Mouse (Mus musculus) midbrain, embryonic 16.5 days (tissue): ENCODE results near the gene Xrcc6. TPM values are rescaled to one million over a fixed set of nuclear protein-coding genes. Genes with fewer than 3 reads are reported as not detected.
A peak's percentile ranks its signal among the peaks of the same experiment; 100 is the strongest.
"Not testable (repeated sequence)": the region's sequence is repeated elsewhere in the genome, so short reads cannot be mapped to it uniquely, and the experiment has no call there.

Source experiments
- ATAC-seq: fragments of 200-750 bp; cut with Nextera tagmentation; 2 replicates; pipeline ENCODE4 v1.8.0; 2017; ENCODE audit warnings: moderate TSS enrichment
- H3K27ac ChIP-seq: fragments of 300-500 bp; sonication (generic); 2 replicates; pipeline ENCODE4 v1.5.1; 2014; ENCODE audit warnings: mild to moderate bottlenecking, low read length, mixed read lengths
- H3K27me3 ChIP-seq: fragments of 300-500 bp; sonication (generic); 2 replicates; pipeline ENCODE4 v1.6.1; 2014; ENCODE audit warnings: low read depth, low read length, mixed read lengths; ENCODE audit not compliant: control insufficient read depth, insufficient read depth
- H3K36me3 ChIP-seq: fragments of 300-500 bp; sonication (generic); 2 replicates; pipeline ENCODE4 v1.6.1; 2014; ENCODE audit warnings: mild to moderate bottlenecking, low read length, moderate library complexity, mixed read lengths; ENCODE audit not compliant: control insufficient read depth, insufficient read depth
- H3K4me1 ChIP-seq: fragments of 300-500 bp; sonication (generic); 2 replicates; pipeline ENCODE4 v1.6.1; 2014; ENCODE audit warnings: mild to moderate bottlenecking, low read length, mixed read lengths; ENCODE audit not compliant: control insufficient read depth, insufficient read depth
- H3K4me2 ChIP-seq: fragments of 300-500 bp; sonication (generic); 2 replicates; pipeline ENCODE4 v1.6.1; 2014; ENCODE audit warnings: mild to moderate bottlenecking, low read length, mixed read lengths
- H3K4me3 ChIP-seq: fragments of 300-500 bp; sonication (generic); 2 replicates; pipeline ENCODE4 v1.5.1; 2014; ENCODE audit warnings: low read depth, mild to moderate bottlenecking, low read length, moderate library complexity, mixed read lengths
- H3K9ac ChIP-seq: fragments of 300-500 bp; sonication (generic); 2 replicates; pipeline ENCODE4 v1.6.1; 2014; ENCODE audit warnings: low read depth, low read length, mixed read lengths
- H3K9me3 ChIP-seq: fragments of 300-500 bp; sonication (generic); replicated peaks from 2 replicates; pipeline ENCODE4 v1.6.1; 2014; ENCODE audit warnings: mild to moderate bottlenecking, low read length, mixed read lengths; ENCODE audit not compliant: control insufficient read depth, poor library complexity, severe bottlenecking
- WGBS: fragments of 180-500 bp; shearing (Covaris S2); extraction: QIAGEN DNeasy Blood & Tissue Kit; methylation state at CpG from one replicate; pipeline ENCODE4 v1.1.7; 2014; 5-methylcytosine and 5-hydroxymethylcytosine counted together
- polyA plus RNA-seq: library from polyadenylated mRNA; unstranded; fragments of >200 nt; fragmentation: Nextera tagmentation; extraction: Ambion mirVana; gene quantifications from 2 replicates; pipeline ENCODE4 v1.2.1, GENCODE M21; 2015

Xrcc6 gene
- polyA plus RNA-seq, 1 experiment from 2014 or later = 37.3 TPM

DNA sequence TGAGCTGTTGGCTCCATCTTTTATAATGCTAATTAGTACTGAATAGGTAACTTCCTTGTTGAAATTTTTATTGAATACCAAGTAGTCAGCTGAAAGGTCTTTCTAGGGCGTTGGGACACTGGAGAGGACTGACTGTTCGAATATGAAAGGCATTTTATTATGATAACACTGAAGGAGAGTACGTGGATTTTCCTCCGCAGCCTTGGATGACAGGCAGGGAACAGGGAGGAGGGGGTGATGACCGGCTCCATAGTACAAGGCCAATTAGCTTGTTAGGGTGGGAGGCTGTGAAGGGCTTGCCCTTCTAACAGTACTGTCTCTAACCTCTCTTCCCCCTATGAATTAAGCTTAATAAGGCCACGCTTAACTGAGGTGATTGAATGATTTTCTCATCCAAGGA, 18.0 kb upstream of the Xrcc6 start:
- not testable (repeated sequence) for H3K9ac ChIP-seq, H3K4me1 ChIP-seq, H3K27ac ChIP-seq, H3K27me3 ChIP-seq, H3K36me3 ChIP-seq, H3K4me2 ChIP-seq, ATAC-seq, H3K4me3 ChIP-seq, H3K9me3 ChIP-seq
- WGBS = 67% methylated on average over 6 of the region's 6 CpGs

DNA sequence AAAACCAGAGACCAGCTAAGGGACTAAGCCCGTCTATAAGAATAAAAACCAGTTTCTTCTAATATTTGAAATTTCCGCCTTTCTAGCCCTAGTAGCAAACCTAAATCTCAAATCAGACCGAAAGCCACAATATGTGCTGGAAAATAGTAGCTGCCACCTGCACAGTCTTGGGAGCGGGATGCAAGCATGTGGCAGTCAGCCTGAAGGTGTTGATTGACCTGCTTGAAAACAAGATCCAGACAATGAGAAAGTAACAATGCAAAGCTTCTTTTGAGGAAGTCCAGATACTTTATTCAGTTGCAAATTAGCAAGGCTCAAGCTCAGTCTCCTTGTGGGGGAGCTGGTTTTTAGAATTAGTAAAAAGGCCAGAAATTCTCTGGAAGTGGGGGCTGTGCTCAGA, 17.1 kb upstream of the Xrcc6 start:
- H3K36me3 ChIP-seq, H3K4me2 ChIP-seq, H3K27ac ChIP-seq, H3K27me3 ChIP-seq, H3K4me1 ChIP-seq, ATAC-seq, H3K4me3 ChIP-seq, H3K9me3 ChIP-seq, H3K9ac ChIP-seq: not testable (repeated sequence)
- 76% methylated on average over 4 of the region's 4 CpGs for WGBS

DNA sequence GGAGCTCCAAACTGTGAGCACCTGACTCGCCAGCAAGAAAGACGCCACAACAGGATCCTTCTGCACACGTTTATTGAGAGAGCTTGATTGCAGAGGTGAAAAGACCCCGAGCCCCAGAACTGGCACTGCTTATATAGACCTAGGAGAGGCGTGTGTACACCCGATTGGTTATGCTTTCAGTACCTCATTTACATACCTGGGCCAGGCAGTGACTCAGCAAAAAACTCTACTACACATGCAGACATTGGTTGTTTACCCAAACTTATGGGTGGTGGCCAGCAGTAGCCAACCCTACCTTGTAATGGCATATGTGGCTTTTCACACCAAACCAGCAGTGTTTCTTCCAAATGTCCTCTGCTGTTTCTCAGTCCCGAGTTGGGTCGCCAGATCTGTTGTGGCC, 12.5 kb upstream of the Xrcc6 start:
- not testable (repeated sequence) for H3K9ac ChIP-seq, H3K27ac ChIP-seq, H3K27me3 ChIP-seq, H3K4me3 ChIP-seq, H3K9me3 ChIP-seq, H3K36me3 ChIP-seq, ATAC-seq, H3K4me1 ChIP-seq, H3K4me2 ChIP-seq
- WGBS = 93% methylated on average over 8 of the region's 8 CpGs

DNA sequence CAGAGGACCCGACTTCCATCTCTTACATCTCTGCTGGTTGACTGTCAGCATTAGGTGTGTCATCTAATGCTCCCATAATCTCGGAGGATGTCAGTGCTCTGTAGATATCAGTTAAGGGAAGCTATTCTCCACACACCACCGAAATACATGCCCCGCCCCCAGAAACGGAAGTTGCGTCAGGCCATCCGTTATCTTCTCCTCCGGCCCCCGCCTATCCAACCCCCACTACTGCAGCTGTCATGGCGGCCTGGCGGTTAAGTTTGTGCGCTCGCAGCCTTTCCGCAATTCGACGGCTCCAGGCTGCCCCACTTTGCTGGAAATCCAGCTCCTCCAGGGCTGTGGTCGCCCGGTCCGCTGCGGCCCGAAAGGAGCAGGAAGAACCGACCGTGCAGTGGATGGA, 7.3 kb upstream of the Xrcc6 start, which contains the start of gene 1700029P11Rik:
1700029P11Rik (plus strand) TSS at position 220 of the 400 bp plus-strand sequence.
- Histone ChIP-seq H3K9me3 (no peaks in the 10 kb centered on the region), H3K4me2 (no peak within 1 kb of the TSS), H3K4me1 (no peaks in the 10 kb centered on the region), H3K27me3 (no peaks in the 10 kb centered on the region), H3K9ac (no peak within 1 kb of the TSS), H3K36me3 (no peaks in the 10 kb centered on the region), H3K4me3 (no peak within 1 kb of the TSS), H3K27ac (no peak within 1 kb of the TSS)
- WGBS = 96% methylated on average over 23 of the region's 23 CpGs
- ATAC-seq = no peak

- no peak overlapping the region for H3K4me2 ChIP-seq
- H3K4me3 ChIP-seq = no peak overlapping the region
- no peaks in the 10 kb centered on the region for H3K27me3 ChIP-seq
- H3K4me1 ChIP-seq = no peaks in the 10 kb centered on the region
- no peaks in the 10 kb centered on the region for H3K36me3 ChIP-seq
- 70% methylated on average over 1 of the region's 1 CpGs for WGBS
- no peaks in the 10 kb centered on the region for H3K9me3 ChIP-seq
- ATAC-seq = no peak
- no peak overlapping the region for H3K27ac ChIP-seq
- H3K9ac ChIP-seq = no peak overlapping the region
Measured at GRCm38 (mm10) chr15:81982173-81982572, 5.5 kb upstream of the Xrcc6 start.

GRCm38 (mm10) chr15:81985267-81986161, 2.1 kb upstream of the Xrcc6 start:
- Histone ChIP-seq H3K4me1 (peaks cover 3% of the 10 kb centered on the region; the same call in 1 of the 2 replicates), H3K27ac (no peak overlapping the region), H3K9me3 (no peaks in the 10 kb centered on the region), H3K36me3 (no peaks in the 10 kb centered on the region), H3K4me2 (no peak overlapping the region), H3K4me3 (no peak overlapping the region), H3K9ac (no peak overlapping the region), H3K27me3 (no peaks in the 10 kb centered on the region)
- no peak for ATAC-seq
- 49% methylated on average over 2 of the region's 2 CpGs for WGBS

DNA sequence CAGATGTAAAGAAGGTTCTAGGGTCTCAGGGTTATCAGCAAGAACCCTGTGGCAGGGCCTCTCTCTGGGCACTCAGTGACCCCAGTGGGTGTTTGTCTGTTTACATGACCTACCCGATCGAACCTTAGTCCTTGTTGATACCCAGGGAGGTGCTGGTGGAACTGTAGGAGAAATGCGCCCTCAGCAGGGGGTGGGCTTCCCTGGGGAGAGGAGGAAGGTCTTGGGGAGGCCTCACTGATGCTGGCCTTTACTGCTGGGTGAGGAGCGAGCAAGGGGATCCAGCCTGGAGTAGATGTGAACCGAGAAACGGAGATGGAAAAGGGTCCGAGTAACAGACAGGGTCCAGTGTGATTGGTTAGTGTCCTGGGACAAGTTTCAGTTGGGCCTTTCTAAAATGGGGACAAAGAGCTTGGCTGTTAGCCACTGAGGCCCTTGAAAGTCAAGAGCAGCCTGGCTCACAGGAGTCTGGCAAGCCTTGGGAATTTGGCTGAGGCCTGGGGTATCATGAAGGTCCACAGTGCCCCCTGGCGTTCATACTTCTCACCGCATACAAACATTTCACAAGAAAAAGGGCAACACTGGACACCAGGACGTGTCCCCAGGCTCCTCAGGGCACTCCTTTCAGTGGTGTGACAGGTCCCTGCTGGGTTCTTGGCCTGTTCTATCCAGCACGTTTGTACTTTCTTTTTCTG, 1.9 kb downstream of the Xrcc6 start:
- no peak overlapping the region for H3K4me3 ChIP-seq
- H3K4me1 ChIP-seq = peaks cover 3% of the 10 kb centered on the region; the same call in 1 of the 2 replicates
- 44% methylated on average over 11 of the region's 11 CpGs for WGBS
- H3K9me3 ChIP-seq = no peaks in the 10 kb centered on the region
- H3K27me3 ChIP-seq = no peaks in the 10 kb centered on the region
- H3K27ac ChIP-seq = peak overlapping the region; percentile 26; the same call in 1 of the 2 replicates
- no peaks in the 10 kb centered on the region for H3K36me3 ChIP-seq
- no peak overlapping the region for H3K9ac ChIP-seq
- ATAC-seq = peak; percentile 66; the same call in 1 of the 2 replicates
- no peak overlapping the region for H3K4me2 ChIP-seq

- no peaks in the 10 kb centered on the region for H3K9me3 ChIP-seq
- H3K4me2 ChIP-seq = no peak overlapping the region
- peaks cover 3% of the 10 kb centered on the region; the same call in 1 of the 2 replicates for H3K4me1 ChIP-seq
- no peak overlapping the region for H3K4me3 ChIP-seq
- WGBS = 60% methylated on average over 7 of the region's 7 CpGs
- no peak for ATAC-seq
- no peak overlapping the region for H3K9ac ChIP-seq
- H3K27me3 ChIP-seq = no peaks in the 10 kb centered on the region
- H3K36me3 ChIP-seq = peaks cover 6% of the 10 kb centered on the region
- H3K27ac ChIP-seq = no peak overlapping the region
Measured at GRCm38 (mm10) chr15:81990549-81990948, 2.9 kb downstream of the Xrcc6 start.

- Histone ChIP-seq H3K4me3 (no peak overlapping the region), H3K36me3 (peaks cover 14% of the 10 kb centered on the region), H3K4me1 (peaks cover 3% of the 10 kb centered on the region; the same call in 1 of the 2 replicates), H3K9ac (no peak overlapping the region), H3K4me2 (no peak overlapping the region), H3K9me3 (no peaks in the 10 kb centered on the region), H3K27me3 (no peaks in the 10 kb centered on the region), H3K27ac (no peak overlapping the region)
- WGBS = 88% methylated on average over 6 of the region's 6 CpGs
- no peak for ATAC-seq
Measured at GRCm38 (mm10) chr15:81993992-81994391, 6.4 kb downstream of the Xrcc6 start.
